In the genomic region with DNA sequence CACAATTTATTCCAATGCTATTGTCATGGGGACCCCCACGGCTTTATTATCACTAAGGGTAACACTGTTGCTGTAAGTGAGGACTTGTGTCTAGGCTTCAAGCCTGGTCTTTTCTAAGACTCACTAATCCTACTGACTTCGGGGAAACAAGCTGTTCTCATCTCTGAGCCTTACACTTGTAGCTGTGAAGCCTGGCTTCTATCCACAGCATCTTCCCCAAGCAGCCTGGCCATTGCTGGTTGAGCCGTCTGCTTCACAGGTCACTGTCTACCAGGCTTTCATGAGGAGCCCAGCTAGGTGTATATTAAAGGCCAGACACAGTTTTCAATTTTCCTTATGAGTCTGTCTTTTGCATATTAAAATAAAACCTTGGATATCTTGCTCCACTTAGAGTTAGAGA, we compare ENCODE assay signal across 16 mouse cellular contexts.
"Had no signal": no experiment of that assay in that cellular context is flagged by ENCODE, and none has a peak within 500 bp of the region (broad histone marks: within the 10 kb centered on the region; RNA-seq: fewer than 3 reads in every experiment).

No protein-coding gene starts in this region.

- ATAC-seq: liver, postnatal 0 days; lung, postnatal 0 days; midbrain, embryonic 16.5 days had no signal

- H3K9ac ChIP-seq: limb, embryonic 12.5 days; limb, embryonic 15.5 days; liver, embryonic 14.5 days; liver, postnatal 0 days; lung, embryonic 14.5 days; midbrain, embryonic 12.5 days had no signal

- H3K4me1 ChIP-seq: limb, embryonic 15.5 days had no signal

- H3K9me3 ChIP-seq: limb, embryonic 12.5 days; limb, embryonic 15.5 days; midbrain, embryonic 12.5 days had no signal

- DNase-seq: kidney, postnatal 14 days; kidney, postnatal 4 days; liver, postnatal 0 days; lung, embryonic 14.5 days; thymus, adult 2 months; thymus, postnatal 14 days; thymus, postnatal 4 days had no signal

- H3K36me3 ChIP-seq: limb, embryonic 12.5 days; limb, embryonic 15.5 days; midbrain, embryonic 12.5 days had no signal

- H3K4me2 ChIP-seq: limb, embryonic 12.5 days; limb, embryonic 15.5 days; liver, embryonic 11.5 days; lung, embryonic 14.5 days; midbrain, embryonic 12.5 days had no signal

- H3K27ac ChIP-seq: limb, embryonic 12.5 days; limb, embryonic 15.5 days; liver, embryonic 14.5 days; macrophage; midbrain, embryonic 12.5 days; stomach, postnatal 0 days had no signal

- H3K4me3 ChIP-seq: limb, embryonic 12.5 days; limb, embryonic 15.5 days; midbrain, embryonic 12.5 days had no signal
